Mouse (Mus musculus) limb, embryonic 14.5 days (tissue): Measurements from ENCODE around the gene Tpst2. TPM values are rescaled to one million over a fixed set of nuclear protein-coding genes. Genes with fewer than 3 reads are reported as not detected.

Experiments
- ATAC-seq: fragments of 200-750 bp; cut with Nextera tagmentation; 2 replicates; pipeline ENCODE4 v1.8.0; 2017; ENCODE audit warnings: low read depth, moderate number of reproducible peaks, moderate TSS enrichment; ENCODE audit not compliant: low FRiP score
- DNase-seq: peaks from one replicate; pipeline ENCODE4 v3.0.0-alpha.2; 2015; ENCODE audit warnings: low spot score
- H3K27ac ChIP-seq: fragments of 300-500 bp; sonication (generic); replicated peaks from 2 replicates; pipeline ENCODE4 v1.5.1; 2014; ENCODE audit warnings: low read depth, mild to moderate bottlenecking, low read length, moderate library complexity, mixed read lengths
- H3K27me3 ChIP-seq: fragments of 300-500 bp; sonication (generic); 2 replicates; pipeline ENCODE4 v1.6.1; 2014; ENCODE audit warnings: low read length, mixed read lengths; ENCODE audit not compliant: control insufficient read depth, insufficient read depth
- H3K36me3 ChIP-seq: fragments of 300-500 bp; sonication (generic); 2 replicates; pipeline ENCODE4 v1.6.1; 2014; ENCODE audit warnings: mild to moderate bottlenecking, low read length, moderate library complexity, mixed read lengths; ENCODE audit not compliant: control insufficient read depth, insufficient read depth
- H3K4me1 ChIP-seq: fragments of 300-500 bp; sonication (generic); 2 replicates; pipeline ENCODE4 v1.6.1; 2014; ENCODE audit warnings: antibody characterized with exemption, low read length, mixed read lengths; ENCODE audit not compliant: control insufficient read depth, insufficient read depth
- H3K4me2 ChIP-seq: fragments of 300-500 bp; sonication (generic); replicated peaks from 2 replicates; pipeline ENCODE4 v1.6.1; 2014; ENCODE audit warnings: low read depth, mild to moderate bottlenecking, low read length, moderate library complexity; ENCODE audit not compliant: severe bottlenecking
- H3K4me3 ChIP-seq: fragments of 300-500 bp; sonication (generic); replicated peaks from 2 replicates; pipeline ENCODE4 v1.5.1; 2014; ENCODE audit warnings: low read length
- H3K9ac ChIP-seq: fragments of 300-500 bp; sonication (generic); 2 replicates; pipeline ENCODE4 v1.6.1; 2014; ENCODE audit warnings: mild to moderate bottlenecking, low read depth, low read length, moderate library complexity; ENCODE audit not compliant: severe bottlenecking
- H3K9me3 ChIP-seq: fragments of 300-500 bp; sonication (generic); 2 replicates; pipeline ENCODE4 v1.6.1; 2016; ENCODE audit warnings: low read length; ENCODE audit not compliant: control insufficient read depth
- POLR2A ChIP-seq: fragments of 200-500 bp; IDR thresholded peaks from 2 replicates; pipeline ENCODE4 v1.8.0; 2012; ENCODE audit warnings: inconsistent platforms, mild to moderate bottlenecking, moderate library complexity, borderline replicate concordance; ENCODE audit not compliant: insufficient read depth, insufficient read length; ENCODE audit errors: extremely low read depth
- WGBS: fragments of 180-500 bp; shearing (Covaris S2); extraction: QIAGEN DNeasy Blood & Tissue Kit; methylation state at CpG from one replicate; pipeline ENCODE4 v1.1.7; 2014; 5-methylcytosine and 5-hydroxymethylcytosine counted together
- polyA plus RNA-seq, 2 experiments: library from polyadenylated mRNA; depleted of rRNA in 1 of 2; stranded (reverse) in 1 of 2; unstranded in 1 of 2; fragments of >200 nt; fragmentation: Nextera tagmentation in 1 of 2; extraction: Ambion mirVana in 1 of 2; gene quantifications; 2 replicates each; pipeline versions ENCODE4 v1.2.1 to v1.2.3; 2012 to 2014

The Tpst2 gene
- polyA plus RNA-seq, 2 experiments, result 37.0 to 39.7 TPM

GRCm38 (mm10) chr5:112254282-112254806, 22.1 kb upstream of the Tpst2 start:
- no peak for DNase-seq
- Histone ChIP-seq H3K4me3 (no peak overlapping the region), H3K9ac (no peak overlapping the region), H3K27me3 (no peaks in the 10 kb centered on the region), H3K36me3 (no peaks in the 10 kb centered on the region), H3K9me3 (no peaks in the 10 kb centered on the region), H3K27ac (no peak overlapping the region), H3K4me2 (no peak overlapping the region), H3K4me1 (0 out of 2 replicates have a peak, but pooled peaks cover 3% of the 10 kb centered on the region)
- TF ChIP-seq POLR2A, result no peak
- WGBS, result 57% methylated on average over 6 of the region's 7 CpGs
- no peak for ATAC-seq

GRCm38 (mm10) chr5:112255426-112255825, 21.1 kb upstream of the Tpst2 start, which contains the start of gene Crybb1:
Crybb1 (plus strand) TSS chr5:112255815.
- no peak for DNase-seq

GRCm38 (mm10) chr5:112256457-112256856, 20.0 kb upstream of the Tpst2 start:
- WGBS, result 77% methylated on average over 9 of the region's 9 CpGs
- DNase-seq, result no peak
- no peak for TF ChIP-seq POLR2A

More at GRCm38 (mm10) chr5:112255426-112255825, 21.1 kb upstream of the Tpst2 start, which contains the start of gene Crybb1:
- Histone ChIP-seq H3K4me2 (no peak within 1 kb of the TSS), H3K36me3 (no peaks in the 10 kb centered on the region), H3K4me1 (0 out of 2 replicates have a peak, but pooled peaks cover 3% of the 10 kb centered on the region), H3K27ac (no peak within 1 kb of the TSS), H3K4me3 (no peak within 1 kb of the TSS), H3K9me3 (no peaks in the 10 kb centered on the region), H3K27me3 (no peaks in the 10 kb centered on the region), H3K9ac (no peak within 1 kb of the TSS)
- ATAC-seq, result no peak
- TF ChIP-seq POLR2A, result no peak
- 44% methylated on average over 3 of the region's 3 CpGs for WGBS

GRCm38 (mm10) chr5:112257896-112258295, 18.6 kb upstream of the Tpst2 start:
- Histone ChIP-seq H3K9ac (no peak overlapping the region), H3K27ac (no peak overlapping the region), H3K4me2 (no peak overlapping the region), H3K36me3 (no peaks in the 10 kb centered on the region), H3K9me3 (no peaks in the 10 kb centered on the region), H3K4me3 (no peak overlapping the region), H3K27me3 (no peaks in the 10 kb centered on the region), H3K4me1 (0 out of 2 replicates have a peak, but pooled peaks cover 3% of the 10 kb centered on the region)
- no peak for DNase-seq
- no peak for TF ChIP-seq POLR2A
- WGBS, result 20% methylated on average over 3 of the region's 3 CpGs
- no peak for ATAC-seq

More at GRCm38 (mm10) chr5:112256457-112256856, 20.0 kb upstream of the Tpst2 start:
- Histone ChIP-seq H3K36me3 (no peaks in the 10 kb centered on the region), H3K27ac (no peak overlapping the region), H3K4me3 (no peak overlapping the region), H3K9me3 (no peaks in the 10 kb centered on the region), H3K4me1 (0 out of 2 replicates have a peak, but pooled peaks cover 3% of the 10 kb centered on the region), H3K27me3 (no peaks in the 10 kb centered on the region), H3K9ac (no peak overlapping the region), H3K4me2 (no peak overlapping the region)
- no peak for ATAC-seq

- no peak overlapping the region for H3K4me3 ChIP-seq
Observed at GRCm38 (mm10) chr5:112259862-112260650, 16.4 kb upstream of the Tpst2 start.

More at GRCm38 (mm10) chr5:112259862-112260650, 16.4 kb upstream of the Tpst2 start:
- DNase-seq (no peak), ATAC-seq (no peak)
- no peak overlapping the region for H3K4me2 ChIP-seq
- H3K27ac ChIP-seq, result no peak overlapping the region
- H3K9ac ChIP-seq, result no peak overlapping the region
- H3K27me3 ChIP-seq, result no peaks in the 10 kb centered on the region
- no peaks in the 10 kb centered on the region for H3K36me3 ChIP-seq
- WGBS, result 87% methylated on average over 16 of the region's 16 CpGs
- 0 out of 2 replicates have a peak, but pooled peaks cover 3% of the 10 kb centered on the region for H3K4me1 ChIP-seq
- H3K9me3 ChIP-seq, result no peaks in the 10 kb centered on the region
- no peak for TF ChIP-seq POLR2A
